Mouse (Mus musculus): ENCODE measurements at regions not wholly inside any gene's neighbourhood (a gene's known extent, or its start where the extent isn't known, plus 50 kb on each side); places are given as distances from the start of the nearest gene placed in this dataset.
A peak's percentile ranks its signal among the peaks of the same experiment; 100 is the strongest.

DNA sequence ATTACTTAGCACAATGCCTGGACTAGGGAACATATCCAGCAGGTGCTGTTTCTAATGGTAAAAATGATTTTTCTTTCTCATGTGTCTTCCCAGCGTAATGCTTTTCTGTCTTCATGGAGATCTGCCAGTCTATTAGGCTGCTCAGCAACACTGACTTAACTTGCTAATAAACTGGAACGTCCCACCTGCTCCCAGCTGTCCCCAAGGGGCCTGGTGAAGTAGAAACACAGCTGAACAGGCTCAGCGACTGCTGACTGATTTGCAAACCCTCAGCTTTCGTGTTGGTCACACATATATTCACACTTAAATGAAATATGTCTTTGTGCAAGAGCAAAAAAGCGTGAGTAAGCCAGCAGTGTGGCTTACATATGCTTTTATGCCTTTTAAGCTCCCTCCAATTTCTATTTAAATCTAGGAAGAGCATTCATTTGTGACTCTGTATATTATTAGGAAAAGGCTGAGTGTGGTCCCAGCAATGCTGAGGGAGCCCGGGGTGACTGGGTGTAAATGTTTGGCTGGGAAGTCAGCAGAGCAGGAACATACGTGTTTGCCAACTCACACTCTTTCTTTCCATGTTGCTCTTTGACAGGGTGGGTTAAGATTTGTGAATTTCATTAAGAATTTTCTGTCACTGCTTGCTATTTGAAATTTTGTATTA lies 146.7 kb upstream of the Rgmb start:
- DNase-seq: no peak

DNA sequence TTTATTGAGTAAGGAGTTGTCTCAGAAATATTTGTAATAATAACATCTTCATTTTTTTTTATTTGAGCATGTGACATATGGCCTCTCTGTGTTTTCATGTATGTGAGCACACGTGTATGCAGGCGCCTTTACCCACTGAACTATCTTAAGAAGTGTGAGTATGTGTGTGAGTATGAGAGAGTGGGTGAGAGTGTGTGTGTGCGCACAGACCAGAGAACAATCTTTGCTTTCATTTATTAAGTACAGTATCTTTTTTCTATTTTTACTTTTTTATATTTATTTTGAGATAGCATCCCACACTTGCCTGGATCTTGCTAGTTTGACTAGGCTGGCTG lies 140.5 kb upstream of the Rgmb start:
- no peak for DNase-seq

DNA sequence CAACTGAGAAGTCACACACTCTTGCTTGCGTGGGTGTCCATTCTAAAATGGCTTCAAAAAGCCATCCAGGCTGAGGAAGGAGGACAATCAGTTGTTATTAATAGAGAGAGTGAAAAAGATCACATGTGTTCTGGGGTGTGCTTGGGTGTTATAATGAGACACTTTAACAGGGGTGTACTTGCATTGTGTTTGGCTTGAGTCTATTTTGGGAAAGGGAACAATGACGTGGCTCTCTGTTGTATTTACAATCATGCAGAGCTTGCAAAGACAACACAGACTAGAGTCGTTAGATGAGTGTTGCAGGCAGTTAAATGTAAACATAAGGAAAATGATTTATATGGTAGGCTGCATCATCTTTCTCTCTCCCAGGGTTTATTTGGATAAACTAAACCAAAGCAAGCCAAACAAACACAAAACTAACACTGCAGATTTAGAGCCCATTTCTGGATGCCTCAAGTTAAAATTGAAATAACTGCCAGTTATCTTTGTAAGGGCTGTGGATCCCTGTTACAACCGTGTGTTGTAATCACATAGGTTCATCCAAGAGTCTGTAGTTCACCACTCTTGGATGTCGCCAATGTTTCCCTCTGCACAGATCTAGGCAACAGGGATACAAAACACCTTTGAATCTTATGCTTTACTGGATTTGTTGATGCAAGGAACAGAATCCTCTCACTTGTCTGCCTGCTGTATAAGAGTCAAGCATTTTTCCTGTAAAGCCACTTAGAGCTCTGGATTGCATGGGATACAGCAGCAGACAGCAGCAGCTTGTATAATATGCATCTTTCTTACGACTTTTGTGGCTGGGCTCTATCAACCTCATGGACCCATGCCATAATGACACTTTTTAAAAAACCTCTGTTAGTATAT lies 139.9 kb upstream of the Rgmb start:
- DNase-seq: no peak

DNA sequence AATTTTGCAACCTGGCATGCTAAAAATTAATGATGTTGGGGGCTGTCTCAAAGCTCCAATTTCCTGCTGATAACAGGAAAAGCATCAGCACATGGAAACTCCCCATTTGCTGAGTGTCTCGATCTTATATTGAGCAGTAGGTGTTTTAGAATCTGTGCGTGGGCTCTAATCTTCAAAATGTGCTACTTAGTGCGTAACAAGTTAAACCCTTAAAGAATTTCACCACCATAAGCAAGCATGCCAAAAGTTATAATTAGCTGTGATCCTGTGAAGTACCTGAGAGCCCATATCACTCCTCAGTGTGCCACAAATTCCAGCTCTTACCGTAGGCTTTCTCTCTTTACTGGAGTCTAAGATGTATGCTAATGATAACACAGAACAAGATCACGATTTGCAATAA lies 137.5 kb upstream of the Rgmb start:
- no peak for DNase-seq

DNA sequence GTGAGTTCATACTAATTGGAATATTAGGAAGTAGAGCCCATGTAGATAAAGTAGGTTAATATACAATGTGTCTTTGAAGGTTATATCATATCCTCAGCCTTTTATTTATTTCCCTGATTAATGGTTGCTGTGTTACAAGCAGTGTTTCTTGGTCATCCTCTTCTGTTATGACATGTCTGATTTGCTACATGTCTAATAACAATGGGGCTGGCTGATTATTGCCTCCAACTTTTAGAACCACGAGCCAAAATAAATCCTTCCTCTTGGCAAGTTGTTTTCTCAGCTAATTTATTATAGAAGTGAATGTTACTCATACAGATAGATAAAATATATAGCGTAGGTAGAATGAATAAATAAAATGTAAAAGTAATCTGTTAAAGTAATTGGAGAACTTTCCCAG lies 124.8 kb upstream of the Rgmb start:
- DNase-seq: no peak

DNA sequence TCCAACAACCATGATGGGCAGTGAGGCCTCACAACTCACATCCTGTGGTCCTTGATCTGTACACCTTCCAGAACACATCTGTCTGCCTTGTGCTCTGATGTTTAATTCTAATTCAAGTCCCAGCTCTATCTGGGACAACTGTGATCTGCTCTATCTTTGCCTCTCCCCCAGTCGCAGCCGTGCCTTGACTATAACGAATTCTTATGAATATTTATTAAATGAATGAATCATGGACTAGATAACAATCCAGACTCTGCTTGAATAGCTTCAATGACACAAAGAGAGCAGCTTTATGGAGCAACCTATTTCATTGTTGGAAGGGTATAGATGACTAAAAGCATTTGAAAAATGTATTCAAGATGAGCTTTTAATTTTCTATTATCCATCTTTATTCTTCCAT lies 120.8 kb upstream of the Rgmb start:
- no peak for DNase-seq

DNA sequence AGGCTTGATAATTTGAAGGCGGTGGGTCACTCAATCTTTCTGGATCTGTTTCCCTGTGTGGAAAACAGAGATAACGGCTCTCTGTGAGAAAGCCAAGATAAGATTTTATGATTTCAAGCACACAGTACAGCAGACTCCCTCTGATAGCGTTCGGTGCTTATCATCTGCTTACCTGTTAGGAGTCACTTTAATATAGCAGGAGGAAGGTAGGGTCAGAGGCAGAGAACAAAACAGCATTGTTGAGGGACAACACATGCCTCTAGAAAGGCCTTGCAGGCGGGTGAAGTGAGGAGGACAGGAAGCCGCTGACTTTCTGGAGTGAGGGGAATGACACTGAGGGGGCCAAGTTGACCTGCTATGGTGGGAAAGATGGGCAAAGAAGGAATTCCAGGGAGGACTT lies 118.9 kb upstream of the Rgmb start:
- DNase-seq: no peak

DNA sequence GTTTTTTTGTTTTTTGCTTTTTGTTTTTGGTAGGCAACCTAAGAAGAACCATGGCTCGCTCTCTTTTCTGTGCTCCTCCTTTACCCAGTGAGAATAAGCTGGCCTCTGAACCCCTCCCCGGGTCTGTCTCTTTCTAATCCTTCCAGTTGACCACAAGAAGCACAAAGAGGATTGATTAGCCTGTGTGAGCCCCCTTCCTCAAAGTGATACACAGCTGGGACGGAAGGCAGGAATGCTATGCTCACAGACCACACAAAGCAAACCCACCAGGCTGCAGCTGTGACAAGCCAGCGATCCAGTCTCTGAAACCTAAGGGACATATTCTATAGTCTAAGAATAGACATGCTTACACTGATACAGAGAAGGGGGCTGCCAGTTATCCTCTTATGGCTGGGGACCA lies 111.5 kb upstream of the Rgmb start:
- DNase-seq: no peak

DNA sequence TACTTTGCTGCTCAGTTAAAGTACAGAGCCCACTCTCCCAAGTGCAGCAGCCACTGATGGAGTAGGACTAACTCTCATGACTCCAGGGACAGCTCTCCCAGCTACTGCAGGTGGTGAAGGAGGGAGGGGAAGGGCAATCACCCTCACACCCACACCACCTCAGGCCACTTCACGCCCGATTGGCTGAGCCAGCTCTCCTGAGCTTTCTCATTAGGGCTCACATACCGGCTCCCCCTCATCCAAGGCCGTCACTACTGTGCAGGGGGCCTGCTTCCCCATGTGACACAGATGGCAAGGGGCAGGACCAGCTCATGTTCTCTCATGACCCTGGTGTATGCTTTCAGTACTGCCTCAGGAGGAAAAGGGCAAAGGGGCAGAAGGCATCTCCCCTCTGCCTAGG lies 87.8 kb upstream of the Rgmb start:
- no peak for DNase-seq

DNA sequence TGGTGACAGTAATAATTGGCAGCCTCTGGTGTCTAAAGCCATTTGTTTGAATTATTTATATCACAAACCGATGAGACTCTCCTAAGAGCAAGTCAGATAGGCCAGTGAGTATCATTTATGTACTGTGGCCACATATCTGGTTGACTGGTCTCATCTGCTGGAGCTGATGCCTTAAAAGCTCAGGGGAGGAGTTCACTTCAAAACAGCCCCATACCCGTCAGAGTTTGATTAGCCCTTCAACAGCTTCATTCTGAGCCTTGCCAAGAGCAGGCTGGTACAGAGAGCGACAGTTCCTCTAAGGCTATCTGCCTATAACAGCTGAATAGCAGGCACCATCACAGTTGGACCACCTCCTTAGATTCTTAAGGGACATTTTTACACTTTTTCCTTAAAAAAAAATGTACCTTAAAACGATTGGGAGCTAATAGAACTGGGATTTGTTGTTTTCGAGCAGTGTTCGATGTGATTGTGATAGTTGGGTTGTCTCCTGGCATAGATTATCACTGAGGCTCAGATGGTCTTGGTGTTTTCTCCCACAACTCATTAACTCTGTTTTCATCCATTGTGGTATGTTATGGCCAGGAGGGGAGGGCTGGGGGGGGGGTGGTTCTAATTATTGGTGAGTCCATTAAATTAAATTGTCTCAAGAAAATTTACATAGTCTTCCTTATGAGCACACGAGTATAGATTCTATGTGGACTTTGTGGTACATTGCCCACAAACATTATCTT lies 68.0 kb upstream of the Rgmb start:
- no peak for DNase-seq

DNA sequence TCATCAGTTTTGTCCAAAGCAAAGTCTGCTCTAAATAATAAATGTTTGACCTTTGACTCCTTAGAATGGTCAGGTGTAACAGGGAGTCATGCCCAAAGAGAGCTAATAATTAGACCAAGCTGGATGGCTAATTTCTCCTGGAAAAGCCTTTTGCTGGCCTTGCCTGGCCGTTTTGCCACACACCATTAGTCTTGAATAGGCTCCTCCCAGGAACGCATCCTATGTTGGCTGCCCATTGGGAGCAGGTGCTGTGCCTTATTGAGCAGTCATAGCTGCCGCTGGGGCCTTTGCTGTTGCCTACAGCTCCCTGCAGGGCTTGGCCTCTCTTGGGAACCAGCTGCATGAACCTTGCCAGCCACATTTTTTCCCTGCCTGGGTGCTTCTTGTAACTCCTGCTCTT lies 65.1 kb upstream of the Rgmb start:
- peak; percentile 41 for DNase-seq

DNA sequence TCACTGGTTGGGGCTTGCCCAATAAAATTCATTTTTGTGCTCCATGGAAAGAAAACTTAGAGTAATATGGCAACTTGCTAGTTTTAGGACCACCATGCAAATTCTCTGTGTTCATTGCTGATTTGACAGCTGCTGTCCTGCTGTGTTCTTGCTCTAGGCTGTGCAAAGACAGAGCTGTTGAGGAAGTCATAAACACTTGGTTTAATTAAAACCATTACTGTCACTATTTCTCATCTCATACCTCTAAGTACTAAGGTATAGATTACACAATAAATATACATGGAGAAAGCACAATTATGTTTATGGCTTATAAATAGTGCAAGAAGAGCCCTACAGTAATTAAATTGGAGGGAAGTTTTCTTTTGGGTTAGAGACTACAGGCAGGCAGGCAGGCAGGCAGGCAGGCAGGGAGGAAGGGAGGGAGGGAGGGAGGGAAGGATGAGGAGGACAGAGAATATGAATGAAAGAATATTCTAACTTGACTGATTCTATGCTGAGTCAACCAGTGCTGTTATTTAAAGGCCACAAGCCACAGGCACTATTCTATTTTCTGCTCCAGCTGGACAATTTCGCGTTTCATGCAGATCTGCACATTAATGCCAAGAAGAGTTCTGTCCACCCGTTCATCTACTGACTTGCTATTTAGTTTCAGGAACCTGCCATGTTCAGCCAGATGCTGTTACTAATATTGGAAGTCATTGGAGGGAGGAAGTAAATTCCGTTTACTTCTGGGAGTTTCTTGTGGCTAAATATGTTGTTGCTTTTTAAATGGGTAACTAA lies 61.2 kb upstream of the Rgmb start:
- DNase-seq: no peak

DNA sequence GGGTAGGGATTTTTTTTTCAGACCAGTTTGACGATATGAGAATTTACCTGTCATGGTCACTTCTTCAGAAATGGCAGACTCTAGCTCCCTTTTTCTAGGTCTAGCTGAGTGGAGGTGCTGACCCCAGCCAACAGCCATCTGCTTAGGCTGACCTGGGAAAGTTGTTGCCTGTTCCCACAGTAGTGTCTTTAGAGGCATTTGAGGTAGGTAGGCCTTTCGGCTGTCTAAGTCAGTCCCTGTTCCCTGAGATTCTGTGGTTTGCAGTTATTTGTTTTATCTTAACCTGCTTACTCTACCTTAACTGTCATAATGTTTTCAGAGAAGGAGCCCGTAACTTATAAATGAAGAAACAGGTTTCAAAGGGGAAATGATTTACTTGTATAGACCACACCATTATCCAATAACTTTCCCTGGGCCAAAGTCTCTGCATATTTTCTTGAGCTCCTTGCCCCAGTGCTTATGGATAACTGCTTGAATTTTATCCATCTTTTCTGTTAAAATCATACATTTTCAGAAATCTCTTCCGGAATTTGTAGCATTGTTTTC lies 59.8 kb upstream of the Rgmb start:
- no peak for DNase-seq

DNA sequence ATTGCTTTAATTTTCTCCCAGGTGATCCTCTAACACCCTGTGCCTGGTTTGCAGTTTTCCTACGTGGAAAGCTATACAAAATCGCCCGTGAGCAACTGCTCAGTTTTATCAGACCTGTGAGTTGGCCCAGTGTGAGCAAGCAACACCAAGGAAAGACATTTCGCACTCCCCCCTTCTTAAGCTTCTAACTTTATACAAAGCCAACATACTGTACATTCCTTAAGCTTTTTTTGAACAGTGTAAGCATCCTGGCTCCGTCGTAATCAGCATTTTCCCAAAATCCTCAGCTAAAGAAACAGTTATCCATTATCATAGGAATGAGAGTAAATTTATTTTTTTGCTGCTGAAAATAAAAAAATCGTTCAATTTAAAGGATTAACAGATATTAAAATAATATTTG lies 52.0 kb upstream of the Rgmb start:
- no peak for DNase-seq

DNA sequence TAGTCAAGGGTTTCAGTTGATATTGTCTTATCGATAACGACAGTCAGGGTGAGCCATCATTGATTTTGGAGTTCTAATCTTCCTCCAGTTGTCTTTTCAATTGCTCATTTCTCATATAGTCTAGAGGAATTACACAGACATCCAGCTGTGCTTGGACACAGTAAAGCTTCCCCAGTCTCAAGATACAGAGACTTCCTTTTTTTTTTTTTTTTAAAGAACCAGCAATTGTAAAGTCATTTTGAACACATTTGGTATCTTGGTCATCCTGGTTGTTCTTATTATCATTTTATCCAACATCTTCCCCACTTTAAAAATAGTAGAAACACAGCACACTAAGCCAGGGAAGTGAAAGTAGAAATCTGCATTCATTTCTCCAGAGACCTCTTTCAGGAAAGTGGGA lies 51.4 kb upstream of the Rgmb start:
- no peak for DNase-seq

Measured in kidney, postnatal 10 days (tissue).